Comparison of ENCODE assay signal across 15 mouse cellular contexts in the genomic region with DNA sequence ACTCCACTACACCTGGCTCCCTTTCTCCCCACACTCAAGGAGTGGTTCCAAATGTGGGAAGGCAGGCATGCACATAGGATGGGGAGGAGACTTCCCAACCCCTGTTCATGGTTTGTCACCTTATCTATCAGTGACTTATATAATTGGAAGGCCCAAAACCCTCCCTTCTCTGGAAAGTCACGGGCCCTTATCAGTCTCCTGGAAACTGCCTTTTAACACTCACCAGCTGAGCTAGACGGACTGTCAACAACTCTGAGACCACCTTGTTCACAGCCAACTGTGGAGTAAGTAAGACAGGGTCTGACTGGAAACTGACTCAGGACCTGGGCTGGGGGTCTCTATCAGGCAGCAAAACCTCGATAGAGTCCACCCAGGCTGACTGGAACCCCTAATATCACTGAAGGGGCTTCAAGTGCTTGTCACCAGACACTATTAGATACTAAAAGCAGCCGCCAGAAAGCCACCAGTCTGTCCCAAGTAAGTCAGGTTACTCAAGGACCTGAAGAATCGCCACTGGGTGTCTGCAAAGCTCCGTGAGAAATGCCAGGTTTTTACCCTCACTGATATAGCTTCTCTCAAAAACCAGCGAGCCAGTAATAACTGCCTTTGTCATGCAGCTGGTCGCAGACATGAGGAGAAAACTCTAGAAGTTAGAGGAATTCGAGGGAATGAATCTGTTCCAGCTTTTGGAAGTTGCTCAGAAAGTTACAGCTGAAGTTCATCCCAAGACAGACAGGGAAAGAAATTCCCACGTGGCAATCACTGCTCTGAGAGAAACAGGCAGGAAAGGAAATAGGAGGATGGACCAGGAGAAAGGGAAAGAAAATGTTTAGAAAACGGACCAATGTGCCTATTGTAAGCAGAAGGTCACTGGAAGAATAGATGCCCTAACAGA. TPM values are rescaled to one million over a fixed set of nuclear protein-coding genes. Genes with fewer than 3 reads are reported as not detected.
DNase-seq lines count a peak whose midpoint lies in the region; ATAC-seq lines count a peak whose summit lies in the region.
"Had no signal": no experiment of that assay in that cellular context is flagged by ENCODE, and none has a peak within 500 bp of the region (broad histone marks: within the 10 kb centered on the region; RNA-seq: fewer than 3 reads in every experiment).

No protein-coding gene starts in this region.

- no peaks in the 10 kb centered on the region for H3K9me3 ChIP-seq in liver, embryonic 12.5 days (replicated peaks)
- H3K9me3 ChIP-seq in heart, embryonic 11.5 days (replicated peaks; ENCODE audit: control insufficient read depth, low read length): no peaks in the 10 kb centered on the region
- H3K9me3 ChIP-seq in neural tube, embryonic 15.5 days (replicated peaks): no peaks in the 10 kb centered on the region
- H3K9me3 ChIP-seq: embryonic facial prominence, embryonic 13.5 days; liver, embryonic 15.5 days had no signal

- WGBS in liver, embryonic 12.5 days (ENCODE audit: insufficient replicate concordance): 45% methylated on average over 11 of the region's 11 CpGs
- 21% methylated on average over 11 of the region's 11 CpGs for WGBS in heart, embryonic 11.5 days (ENCODE audit: insufficient replicate concordance)
- 60% methylated on average over 11 of the region's 11 CpGs for WGBS in neural tube, embryonic 15.5 days

- no peaks in the 10 kb centered on the region for H3K36me3 ChIP-seq in liver, embryonic 12.5 days
- H3K36me3 ChIP-seq in heart, embryonic 11.5 days (ENCODE audit: control insufficient read depth, insufficient read depth, low read length): no peaks in the 10 kb centered on the region
- H3K36me3 ChIP-seq in neural tube, embryonic 15.5 days: no peaks in the 10 kb centered on the region
- H3K36me3 ChIP-seq: embryonic facial prominence, embryonic 13.5 days; liver, embryonic 15.5 days had no signal

- no peak overlapping the region for H3K4me3 ChIP-seq in liver, embryonic 12.5 days
- H3K4me3 ChIP-seq in heart, embryonic 11.5 days (ENCODE audit: low read depth, low read length): no peak overlapping the region
- H3K4me3 ChIP-seq in neural tube, embryonic 15.5 days (replicated peaks): no peak overlapping the region
- H3K4me3 ChIP-seq: embryonic facial prominence, embryonic 13.5 days; liver, embryonic 15.5 days had no signal

- H3K27me3 ChIP-seq in liver, embryonic 12.5 days (replicated peaks): 0 out of 2 replicates have a peak, but pooled peaks cover 3% of the 10 kb centered on the region
- peaks cover 81% of the 10 kb centered on the region for H3K27me3 ChIP-seq in heart, embryonic 11.5 days (ENCODE audit: control insufficient read depth, insufficient read depth, low read length)
- no peaks in the 10 kb centered on the region for H3K27me3 ChIP-seq in neural tube, embryonic 15.5 days (replicated peaks)
- H3K27me3 ChIP-seq: embryonic facial prominence, embryonic 13.5 days; liver, embryonic 15.5 days had no signal

- H3K9ac ChIP-seq in liver, embryonic 12.5 days: no peak overlapping the region
- no peak overlapping the region for H3K9ac ChIP-seq in heart, embryonic 11.5 days (ENCODE audit: low read depth, low read length)
- H3K9ac ChIP-seq in neural tube, embryonic 15.5 days (replicated peaks): no peak overlapping the region
- H3K9ac ChIP-seq: embryonic facial prominence, embryonic 13.5 days; liver, embryonic 15.5 days had no signal

- H3K4me2 ChIP-seq in liver, embryonic 12.5 days: no peak overlapping the region
- H3K4me2 ChIP-seq in heart, embryonic 11.5 days: no peak overlapping the region
- no peak overlapping the region for H3K4me2 ChIP-seq in neural tube, embryonic 15.5 days
- H3K4me2 ChIP-seq: embryonic facial prominence, embryonic 13.5 days; liver, embryonic 15.5 days had no signal

- peak; percentile 35; the same call in 1 of the 2 replicates for ATAC-seq in liver, embryonic 12.5 days
- peak; percentile 62 for ATAC-seq in heart, embryonic 11.5 days (replicated peaks; ENCODE audit: insufficient number of reproducible peaks, low FRiP score, low TSS enrichment)
- ATAC-seq in megakaryocyte-erythroid progenitor cell, adult 5-6 weeks (replicated peaks; ENCODE audit: low FRiP score, low TSS enrichment, poor library complexity, severe bottlenecking): peak; percentile 53
- no peak for ATAC-seq in neural tube, embryonic 15.5 days (ENCODE audit: low FRiP score)
- ATAC-seq: forebrain, embryonic 14.5 days had no signal

- H3K4me1 ChIP-seq in liver, embryonic 12.5 days: peaks cover 17% of the 10 kb centered on the region
- peaks cover 3% of the 10 kb centered on the region; the same call in 1 of the 2 replicates for H3K4me1 ChIP-seq in heart, embryonic 11.5 days (ENCODE audit: control insufficient read depth, insufficient read depth, low read length)
- no peaks in the 10 kb centered on the region for H3K4me1 ChIP-seq in neural tube, embryonic 15.5 days
- H3K4me1 ChIP-seq: embryonic facial prominence, embryonic 13.5 days had no signal

- no peak overlapping the region for H3K27ac ChIP-seq in liver, embryonic 12.5 days
- no peak overlapping the region for H3K27ac ChIP-seq in heart, embryonic 11.5 days (ENCODE audit: low read depth, low read length)
- no peak overlapping the region for H3K27ac ChIP-seq in neural tube, embryonic 15.5 days (replicated peaks)
- H3K27ac ChIP-seq: embryonic facial prominence, embryonic 13.5 days; liver, embryonic 15.5 days had no signal

- DNase-seq in liver (no peak), adipocyte (ENCODE audit: low spot score) (peak; percentile 37)
- no peak for DNase-seq in cerebellum, adult 18-20 months
- DNase-seq in urinary bladder, postnatal 4 days (ENCODE audit: low spot score in 2 of 2): no peak
- DNase-seq: cerebellum, postnatal 10 days; thymus, postnatal 25 days had no signal

RNA-seq across cellular contexts. Expression of gene Timm8a2, which starts 34.6 kb away (rescaled TPM):
- polyA plus RNA-seq in liver, embryonic 12.5 days (2016; fragmentation: Nextera tagmentation; extraction: Ambion mirVana): not detected in 2 replicates
- not detected in 2 replicates for polyA plus RNA-seq in heart, embryonic 11.5 days (2014; fragmentation: Nextera tagmentation; extraction: Ambion mirVana)
- total RNA-seq in megakaryocyte-erythroid progenitor cell, adult 5-6 weeks (2014; fragmentation: Nextera tagmentation): not detected in 2 replicates
- total RNA-seq in megakaryocyte-erythroid progenitor cell, adult 5-6 weeks (2017): not detected in 2 replicates
- not detected in 2 replicates for polyA plus RNA-seq in neural tube, embryonic 15.5 days (2015; fragmentation: Nextera tagmentation; extraction: Ambion mirVana)
- total RNA-seq: left cerebral cortex, adult 18-20 months had no signal
- polyA plus RNA-seq: embryonic facial prominence, embryonic 13.5 days; forebrain, embryonic 14.5 days; gonadal fat pad, adult 2 months; liver, embryonic 15.5 days had no signal

RNA-seq across cellular contexts. Expression of gene Tm9sf2, which starts 37.8 kb away (rescaled TPM):
- polyA plus RNA-seq in liver, embryonic 12.5 days (2016; fragmentation: Nextera tagmentation; extraction: Ambion mirVana): 91.1 and 92.6 TPM in 2 replicates
- 111 and 136 TPM in 2 replicates for polyA plus RNA-seq in heart, embryonic 11.5 days (2014; fragmentation: Nextera tagmentation; extraction: Ambion mirVana)
- 41.4 and 48.2 TPM in 2 replicates for total RNA-seq in megakaryocyte-erythroid progenitor cell, adult 5-6 weeks (2014; fragmentation: Nextera tagmentation)
- total RNA-seq in megakaryocyte-erythroid progenitor cell, adult 5-6 weeks (2017): 81.3 and 82.5 TPM in 2 replicates
- polyA plus RNA-seq in neural tube, embryonic 15.5 days (2015; fragmentation: Nextera tagmentation; extraction: Ambion mirVana): 110 and 128 TPM in 2 replicates
